8 mouse cellular contexts compared by ENCODE assay signal in genomic region chr16:20621191-20621990, GRCm38 (mm10). TPM values are rescaled to one million over a fixed set of nuclear protein-coding genes. Genes with fewer than 3 reads are reported as not detected.
DNase-seq lines count a peak whose midpoint lies in the region; ATAC-seq lines count a peak whose summit lies in the region.

Camk2n2 (minus strand) TSS chr16:20621287.

- H3K9ac ChIP-seq in intestine, embryonic 14.5 days (ENCODE audit: low read length): peak within 1 kb of the TSS; percentile 57
- H3K9ac ChIP-seq in limb, embryonic 12.5 days (replicated peaks): peak within 1 kb of the TSS; percentile 63
- peak within 1 kb of the TSS; percentile 85 for H3K9ac ChIP-seq in midbrain, embryonic 11.5 days (ENCODE audit: low read length)

- DNase-seq in 3134 (ENCODE audit: extremely low read depth, insufficient read length, low spot score): peak; percentile 83
- DNase-seq in gastrocnemius, postnatal 4 days (ENCODE audit: low spot score in 2 of 2): peak; percentile 37 to 46
- DNase-seq in intestine, embryonic 14.5 days (ENCODE audit: low spot score): peak; percentile 72
- peak; percentile 97 for DNase-seq in midbrain, embryonic 11.5 days (ENCODE audit: low spot score, missing footprints)
- peak; percentile 40 to 44 for DNase-seq in spleen, postnatal 14 days (ENCODE audit: low spot score in 2 of 2)

- no peaks in the 10 kb centered on the region for H3K9me3 ChIP-seq in intestine, embryonic 14.5 days (ENCODE audit: control insufficient read depth, low read length)
- H3K9me3 ChIP-seq in limb, embryonic 12.5 days: no peaks in the 10 kb centered on the region
- no peaks in the 10 kb centered on the region for H3K9me3 ChIP-seq in midbrain, embryonic 11.5 days (ENCODE audit: control insufficient read depth, low read length)

- peak within 1 kb of the TSS; percentile 22; the same call in 1 of the 2 replicates for H3K27ac ChIP-seq in intestine, embryonic 14.5 days (ENCODE audit: low read depth)
- H3K27ac ChIP-seq in limb, embryonic 12.5 days: peak within 1 kb of the TSS; percentile 45
- peak within 1 kb of the TSS; percentile 80 for H3K27ac ChIP-seq in midbrain, embryonic 11.5 days (ENCODE audit: low read depth, low read length)

- WGBS in intestine, embryonic 14.5 days: under 1% methylated on average over 64 of the region's 92 CpGs
- WGBS in limb, embryonic 12.5 days: 1% methylated on average over 65 of the region's 92 CpGs
- WGBS in midbrain, embryonic 11.5 days: under 1% methylated on average over 82 of the region's 92 CpGs

- H3K4me2 ChIP-seq in intestine, embryonic 14.5 days (ENCODE audit: low read length): peak within 1 kb of the TSS; percentile 98
- H3K4me2 ChIP-seq in limb, embryonic 12.5 days: peak within 1 kb of the TSS; percentile 98
- H3K4me2 ChIP-seq in midbrain, embryonic 11.5 days: peak within 1 kb of the TSS; percentile 84

- peaks cover 12% of the 10 kb centered on the region for H3K4me1 ChIP-seq in intestine, embryonic 14.5 days (replicated peaks; ENCODE audit: control insufficient read depth, insufficient read depth, low read length)
- peaks cover 29% of the 10 kb centered on the region for H3K4me1 ChIP-seq in limb, embryonic 12.5 days (replicated peaks)
- H3K4me1 ChIP-seq in midbrain, embryonic 11.5 days (ENCODE audit: control insufficient read depth, insufficient read depth, low read length): peaks cover 19% of the 10 kb centered on the region

- H3K27me3 ChIP-seq in intestine, embryonic 14.5 days (replicated peaks; ENCODE audit: control insufficient read depth, insufficient read depth, low read length): peaks cover 35% of the 10 kb centered on the region
- H3K27me3 ChIP-seq in limb, embryonic 12.5 days: peaks cover 43% of the 10 kb centered on the region
- peaks cover 3% of the 10 kb centered on the region; the same call in 1 of the 2 replicates for H3K27me3 ChIP-seq in midbrain, embryonic 11.5 days (ENCODE audit: control insufficient read depth, insufficient read depth, low read length)

- H3K36me3 ChIP-seq in intestine, embryonic 14.5 days (ENCODE audit: control insufficient read depth, insufficient read depth, low read length): 0 out of 2 replicates have a peak, but pooled peaks cover 10% of the 10 kb centered on the region
- peaks cover 7% of the 10 kb centered on the region; the same call in 1 of the 2 replicates for H3K36me3 ChIP-seq in limb, embryonic 12.5 days
- H3K36me3 ChIP-seq in midbrain, embryonic 11.5 days (ENCODE audit: control insufficient read depth, insufficient read depth, low read length): no peaks in the 10 kb centered on the region; the same call in 1 of the 2 replicates

- peak within 1 kb of the TSS; percentile 63 for H3K4me3 ChIP-seq in intestine, embryonic 14.5 days (ENCODE audit: low read depth, low read length)
- H3K4me3 ChIP-seq in limb, embryonic 12.5 days (replicated peaks): peak within 1 kb of the TSS; percentile 76
- peak within 1 kb of the TSS; percentile 78 for H3K4me3 ChIP-seq in midbrain, embryonic 11.5 days (ENCODE audit: low read depth, low read length)

- ATAC-seq in activated CD4-positive, CD25-positive, alpha-beta regulatory T cell, adult 4 months: peak; percentile 21
- peak; percentile 15; the same call in 1 of the 2 replicates for ATAC-seq in common myeloid progenitor, adult 5-6 weeks (replicated peaks; ENCODE audit: low read depth, poor library complexity, severe bottlenecking)
- ATAC-seq in intestine, embryonic 14.5 days (replicated peaks; ENCODE audit: low FRiP score, low TSS enrichment, low read depth): peak; percentile 50
- ATAC-seq in limb, embryonic 12.5 days (ENCODE audit: insufficient number of reproducible peaks, insufficient read depth, low FRiP score, low TSS enrichment, low read depth): peak; percentile 22; the same call in 1 of the 2 replicates
- ATAC-seq in midbrain, embryonic 11.5 days (ENCODE audit: low FRiP score): peak; percentile 67

RNA-seq across cellular contexts. Expression of gene Camk2n2, which starts in this region (rescaled TPM):
- not detected for polyA plus RNA-seq in activated CD4-positive, CD25-positive, alpha-beta regulatory T cell, adult 4 months (2017; shearing (Covaris generic))
- not detected in 2 replicates for total RNA-seq in common myeloid progenitor, adult 5-6 weeks (2017)
- 1 to 10 TPM; 2.1 to 2.3 TPM for total RNA-seq in gastrocnemius, postnatal 4 days (2021)
- 1.6 and 1.7 TPM in 2 replicates for polyA plus RNA-seq in intestine, embryonic 14.5 days (2014; fragmentation: Nextera tagmentation; extraction: Ambion mirVana)
- 1.1 and 1.2 TPM in 2 replicates for polyA plus RNA-seq in limb, embryonic 12.5 days (2016; fragmentation: Nextera tagmentation; extraction: Ambion mirVana)
- polyA plus RNA-seq in midbrain, embryonic 11.5 days (2014; fragmentation: Nextera tagmentation; extraction: Ambion mirVana): 4.9 and 5.2 TPM in 2 replicates

Comparison
In these comparisons a context has a peak if more than half of its experiments do, and no peak if none do; other contexts are left out.
1. Peak in every context shown above with its lines: DNase-seq, ATAC-seq, H3K4me3 ChIP-seq and H3K27ac ChIP-seq.
2. Peak in ATAC-seq in activated CD4-positive, CD25-positive, alpha-beta regulatory T cell, adult 4 months; RNA of the gene not detected or under 1 TPM.
3. Peak in ATAC-seq in common myeloid progenitor, adult 5-6 weeks; RNA of the gene not detected or under 1 TPM.
4. DNase-seq: peak in every context shown above with its lines; median percentile 97 in midbrain, embryonic 11.5 days; 83 in 3134; 72 in intestine, embryonic 14.5 days; 42 in spleen, postnatal 14 days; 42 in gastrocnemius, postnatal 4 days.
5. ATAC-seq: peak in every context shown above with its lines; median percentile 67 in midbrain, embryonic 11.5 days; 50 in intestine, embryonic 14.5 days; 22 in limb, embryonic 12.5 days; 21 in activated CD4-positive, CD25-positive, alpha-beta regulatory T cell, adult 4 months; 15 in common myeloid progenitor, adult 5-6 weeks.
6. H3K27ac ChIP-seq: peak in every context shown above with its lines; median percentile 80 in midbrain, embryonic 11.5 days; 45 in limb, embryonic 12.5 days; 22 in intestine, embryonic 14.5 days.